Mouse (Mus musculus): ENCODE results near the gene Ywhaq.

Gene Ywhaq

GRCm38 (mm10) chr12:21417100-21418070, at the start of gene Ywhaq:
Gene Ywhaq, minus strand, starts transcription at chr12:21417637.
- in situ Hi-C loops (cut with MseI, MboI) = no loop called here

DNA sequence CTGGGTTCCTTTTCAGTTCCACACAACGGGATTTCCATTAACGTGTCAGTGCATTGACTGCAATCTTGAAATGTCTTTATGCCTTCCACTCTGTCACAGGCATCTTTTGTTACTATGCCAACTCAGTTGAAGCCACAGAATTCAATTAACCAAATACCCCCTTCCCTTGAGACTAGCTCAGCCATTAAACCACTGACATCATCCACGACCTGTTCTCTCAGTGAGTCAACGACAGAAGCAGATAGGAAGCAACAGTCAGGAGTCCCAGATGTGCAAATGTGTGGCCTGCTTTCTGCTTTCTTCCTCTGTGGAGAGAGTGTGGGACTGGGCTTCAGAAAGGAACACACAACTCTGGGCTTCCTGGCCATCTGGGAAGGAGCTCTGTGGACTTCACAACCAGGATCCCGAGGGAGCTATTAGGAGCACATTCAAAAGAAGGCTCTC, 46.0 kb upstream of the Ywhaq start:
- in situ Hi-C loops (cut with MseI, MboI) = no loop called here

DNA sequence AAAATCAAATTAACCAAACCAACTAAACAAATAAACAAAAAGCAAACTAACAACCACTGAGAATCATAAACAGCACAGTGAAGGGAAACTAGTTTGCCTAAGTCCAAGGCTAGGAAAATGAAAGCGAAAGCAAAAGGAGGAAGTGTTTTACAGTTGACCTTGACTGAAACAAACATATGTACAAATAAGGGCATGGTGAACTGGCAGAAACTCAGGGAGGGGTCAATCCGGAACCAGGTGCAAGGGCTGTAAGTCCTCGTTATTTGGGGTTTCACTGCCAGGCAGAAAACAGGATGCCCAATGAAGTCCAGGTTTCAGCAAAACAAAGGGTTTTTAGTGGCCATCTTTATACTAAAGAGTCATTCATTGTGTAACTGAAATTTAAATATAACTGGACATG, 45.2 kb upstream of the Ywhaq start:
- in situ Hi-C loops (cut with MseI, MboI) = no loop called here

GRCm38 (mm10) chr12:21459681-21460080, 42.2 kb upstream of the Ywhaq start:
- in situ Hi-C loops (cut with MseI, MboI) = no loop called here

DNA sequence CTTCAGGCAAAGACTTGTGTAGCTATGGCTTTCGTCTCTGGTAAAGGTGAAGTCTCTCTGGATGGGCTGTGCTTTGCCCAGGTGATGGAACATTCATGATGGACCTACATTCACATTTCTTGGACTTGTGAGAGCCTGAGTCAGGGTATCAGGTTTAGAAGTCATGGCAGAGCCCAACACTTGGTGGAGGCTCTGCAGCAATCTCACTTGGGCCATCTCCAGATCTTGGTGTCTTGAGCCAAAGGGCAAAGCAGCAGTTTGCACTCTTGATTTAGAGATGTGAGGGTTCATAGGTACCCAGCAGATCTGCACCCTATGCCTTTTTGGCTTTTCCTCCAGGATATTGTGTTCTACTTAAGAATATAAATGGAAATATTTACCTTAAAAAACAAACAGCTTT, 38.6 kb upstream of the Ywhaq start:
- in situ Hi-C loops (cut with MseI, MboI) = no loop called here

GRCm38 (mm10) chr12:21451752-21452151, 34.3 kb upstream of the Ywhaq start:
- in situ Hi-C loops (cut with MseI, MboI) = no loop called here

DNA sequence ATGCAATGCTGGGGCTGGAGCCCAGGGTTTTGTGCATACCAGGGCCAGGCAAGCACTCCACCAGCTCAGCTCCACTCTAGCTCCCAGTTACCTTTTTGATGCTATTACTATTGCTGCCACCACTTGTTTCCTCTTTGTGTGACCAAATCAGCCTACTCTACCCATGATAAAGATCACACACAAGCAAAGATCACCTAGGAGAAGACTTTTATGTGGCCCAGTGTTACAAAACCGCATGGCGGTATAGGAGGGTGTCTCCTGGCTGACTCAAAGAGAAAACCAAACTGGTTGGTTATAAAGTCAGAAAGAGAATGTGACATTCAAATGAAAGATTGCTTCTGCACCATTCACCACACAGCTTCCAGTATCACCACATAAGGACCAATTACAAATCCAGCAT, 33.9 kb upstream of the Ywhaq start:
- in situ Hi-C loops (cut with MseI, MboI) = no loop called here

GRCm38 (mm10) chr12:21443783-21444182, 26.3 kb upstream of the Ywhaq start:
- in situ Hi-C loops (cut with MseI, MboI) = no loop called here

DNA sequence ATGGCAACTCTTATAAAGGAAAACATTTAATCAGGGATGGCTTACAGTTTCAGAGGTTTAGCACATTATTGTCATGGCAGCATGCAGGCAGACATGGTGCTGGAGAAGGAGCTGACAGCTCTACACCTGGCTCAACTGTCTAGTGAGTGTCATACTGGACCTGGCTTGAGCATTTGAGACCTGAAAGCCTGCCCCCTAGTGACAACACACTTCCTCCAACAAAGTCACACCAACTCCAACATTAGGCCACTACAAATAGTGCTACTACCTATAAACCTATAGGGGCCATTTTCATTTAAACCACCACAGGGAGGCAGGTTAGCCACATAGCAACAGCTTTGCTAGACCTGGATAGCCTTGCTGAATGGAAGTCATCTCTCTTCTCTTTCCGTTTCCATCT, 24.4 kb upstream of the Ywhaq start:
- in situ Hi-C loops (cut with MseI, MboI) = no loop called here

DNA sequence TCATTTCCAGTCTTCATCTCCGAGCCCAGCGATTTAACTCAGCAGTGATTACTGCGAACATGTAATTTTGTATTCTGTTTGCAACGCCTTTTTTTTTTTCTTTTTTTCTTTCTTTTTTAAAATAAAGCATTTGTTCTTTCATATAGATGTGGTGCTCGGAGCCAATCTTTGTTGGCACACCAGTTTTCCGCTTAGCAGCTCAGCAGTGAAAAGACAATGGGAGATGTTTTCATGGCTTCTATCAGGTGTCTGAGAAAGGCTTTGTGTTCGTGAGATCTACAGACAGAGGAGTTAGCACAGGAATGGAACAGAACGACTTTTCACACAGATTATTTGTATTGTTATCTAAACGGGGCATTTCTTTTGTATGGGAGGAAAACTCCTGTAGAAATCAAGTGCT, 22.0 kb upstream of the Ywhaq start:
- in situ Hi-C loops (cut with MseI, MboI) = no loop called here

DNA sequence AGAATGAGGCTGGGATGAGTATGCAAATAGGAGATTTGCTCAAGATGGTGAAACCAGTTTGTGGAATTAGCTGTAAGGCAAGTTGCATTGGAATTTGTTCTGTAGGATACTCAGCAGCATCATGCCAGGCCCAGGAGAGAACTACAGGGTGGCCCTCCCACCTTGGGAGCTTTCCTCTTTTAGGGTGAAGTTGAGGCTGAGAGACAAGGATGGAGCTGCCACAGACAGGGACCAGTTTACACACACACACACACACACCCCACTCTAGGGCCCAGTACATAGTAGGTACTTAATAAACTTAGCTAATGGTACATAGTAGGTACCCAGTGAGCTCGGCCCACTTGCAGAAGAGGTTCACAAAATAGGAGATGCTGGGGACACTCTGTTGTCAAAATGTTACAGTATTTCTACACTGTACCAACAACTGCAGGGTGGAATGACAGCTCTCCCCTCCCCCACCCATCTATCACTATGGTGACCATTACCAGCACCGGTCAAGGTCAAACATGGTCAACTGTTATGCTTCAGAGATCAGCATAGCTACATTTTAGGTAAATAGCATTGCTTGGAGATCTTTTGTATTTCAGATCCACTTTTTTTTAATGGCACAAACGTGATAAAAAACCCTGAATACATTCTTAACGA, 21.4 kb upstream of the Ywhaq start:
- in situ Hi-C loops (cut with MseI, MboI) = no loop called here

DNA sequence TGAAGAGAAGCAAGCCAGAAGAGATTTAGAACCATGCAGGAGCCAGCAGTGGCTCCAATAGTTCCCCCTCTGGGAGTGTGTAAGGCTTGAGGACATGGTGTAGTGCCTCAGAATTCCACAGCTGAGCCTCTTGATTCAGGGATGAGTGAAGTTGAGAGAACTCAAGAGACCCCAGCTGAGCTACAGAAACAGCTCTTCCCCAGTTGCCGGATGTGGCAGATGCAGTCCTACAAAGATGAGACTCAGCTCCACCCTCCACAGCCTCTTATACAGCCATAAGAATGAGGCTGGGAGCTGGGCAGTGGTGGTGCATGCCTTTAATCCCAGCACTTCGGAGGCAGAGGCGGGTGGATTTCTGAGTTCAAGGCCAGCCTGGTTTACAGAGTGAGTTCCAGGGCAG, 20.9 kb upstream of the Ywhaq start:
- in situ Hi-C loops (cut with MseI, MboI) = no loop called here

- in situ Hi-C loops (cut with MseI, MboI) = no loop called here
Observed at GRCm38 (mm10) chr12:21431950-21432349, 14.5 kb upstream of the Ywhaq start.

GRCm38 (mm10) chr12:21431039-21431438, 13.6 kb upstream of the Ywhaq start:
- in situ Hi-C loops (cut with MseI, MboI) = no loop called here

DNA sequence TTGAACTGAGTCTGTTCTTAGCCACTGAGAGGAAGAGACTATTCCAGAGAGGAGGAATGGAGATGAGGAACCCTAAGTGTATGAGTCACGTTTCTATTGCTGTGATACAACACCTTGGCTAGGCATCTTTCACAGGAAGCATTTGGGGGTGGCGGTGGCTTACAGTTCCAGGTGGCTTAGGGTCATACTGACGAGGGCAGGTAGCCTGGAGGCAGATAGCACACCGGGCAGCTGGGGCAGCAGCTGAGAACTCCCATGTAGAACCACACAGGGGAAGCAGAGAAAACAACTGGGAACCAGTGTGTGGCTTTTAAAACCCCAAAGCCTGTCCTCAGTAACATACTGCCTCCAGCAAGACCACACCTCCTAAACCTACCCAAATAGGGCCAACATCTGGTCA, 12.7 kb upstream of the Ywhaq start:
- in situ Hi-C loops (cut with MseI, MboI) = no loop called here

DNA sequence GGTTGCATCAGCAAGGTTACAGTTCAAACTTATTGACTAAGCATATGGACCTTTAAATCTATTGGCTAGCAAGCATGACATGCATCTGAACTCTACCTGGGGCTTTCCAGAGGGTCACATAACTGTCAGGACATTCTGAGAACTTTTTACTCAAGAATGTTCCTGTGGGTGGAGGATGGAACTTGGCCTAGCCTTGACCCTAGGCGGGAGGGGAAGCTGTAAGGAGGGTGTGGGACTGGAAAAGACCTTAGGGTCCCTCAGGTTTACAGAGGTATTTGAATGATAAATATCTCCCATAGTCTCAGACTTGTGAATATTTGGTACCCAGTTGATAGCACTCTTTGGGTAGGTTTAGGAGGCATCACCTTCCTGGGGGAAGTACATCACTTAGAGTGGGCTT, 11.6 kb upstream of the Ywhaq start:
- in situ Hi-C loops (cut with MseI, MboI) = no loop called here

GRCm38 (mm10) chr12:21426065-21426940, 8.9 kb upstream of the Ywhaq start:
- in situ Hi-C loops (cut with MseI, MboI) = no loop called here

GRCm38 (mm10) chr12:21424683-21425082, 7.2 kb upstream of the Ywhaq start:
- in situ Hi-C loops (cut with MseI, MboI) = no loop called here

GRCm38 (mm10) chr12:21418621-21419131, 1.2 kb upstream of the Ywhaq start:
- in situ Hi-C loops (cut with MseI, MboI) = no loop called here

DNA sequence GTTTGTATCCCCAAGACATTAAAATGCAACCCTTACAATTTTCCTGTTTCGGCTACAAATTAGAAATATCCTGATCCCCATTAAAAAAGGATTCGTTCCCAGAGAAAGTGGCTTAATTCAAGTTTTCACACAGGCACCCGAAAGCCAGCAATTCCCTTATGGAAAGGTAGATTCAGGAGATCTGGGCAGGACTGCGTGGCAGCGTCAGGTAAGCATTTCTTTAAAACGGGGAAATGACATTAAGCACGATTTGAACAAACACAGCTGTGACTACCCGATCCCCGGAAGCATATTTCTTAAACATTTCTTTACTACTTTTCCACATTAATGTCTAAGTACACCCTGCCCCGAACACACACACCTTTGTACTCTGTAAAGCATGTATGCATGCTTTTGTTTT, 646 bp upstream of the Ywhaq start:
- in situ Hi-C loops (cut with MseI, MboI) = no loop called here

- in situ Hi-C loops (cut with MseI, MboI) = no loop called here
Observed at GRCm38 (mm10) chr12:21416506-21416905, 931 bp downstream of the Ywhaq start.

DNA sequence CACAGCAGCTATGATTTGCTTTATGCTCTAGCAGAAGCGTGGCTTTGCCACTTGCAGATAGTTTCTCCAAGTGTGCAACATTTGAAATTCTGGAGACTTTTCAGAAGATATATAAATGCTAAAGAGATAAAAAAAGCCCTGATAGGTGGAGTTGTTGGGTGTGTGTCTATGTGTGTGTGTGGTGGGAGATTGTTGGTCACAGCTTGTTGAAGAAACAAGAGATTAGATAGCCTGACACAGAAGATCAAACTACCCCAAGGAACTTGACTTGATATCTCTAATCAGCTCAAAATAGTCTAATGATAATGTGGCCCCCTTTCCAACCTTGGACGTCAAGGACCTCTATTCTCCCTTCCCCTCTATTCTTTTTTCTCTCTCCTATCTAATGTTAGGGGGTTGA, 6.8 kb downstream of the Ywhaq start:
- in situ Hi-C loops (cut with MseI, MboI) = no loop called here
